Mouse (Mus musculus) spleen, adult 2 months (tissue): ENCODE measurements around the gene Ccdc62.

Experiments used
- CTCF ChIP-seq: fragments of 200-500 bp; IDR thresholded peaks from 2 replicates; pipeline ENCODE4 v1.5.1; 2011; ENCODE audit warnings: mild to moderate bottlenecking, inconsistent platforms; ENCODE audit not compliant: insufficient read depth, insufficient read length, insufficient replicate concordance; ENCODE audit errors: extremely low read depth
- POLR2A ChIP-seq: fragments of 200-500 bp; IDR thresholded peaks from 2 replicates; pipeline ENCODE4 v1.6.1; 2011; ENCODE audit warnings: low read depth, low read length, inconsistent platforms

DNA sequence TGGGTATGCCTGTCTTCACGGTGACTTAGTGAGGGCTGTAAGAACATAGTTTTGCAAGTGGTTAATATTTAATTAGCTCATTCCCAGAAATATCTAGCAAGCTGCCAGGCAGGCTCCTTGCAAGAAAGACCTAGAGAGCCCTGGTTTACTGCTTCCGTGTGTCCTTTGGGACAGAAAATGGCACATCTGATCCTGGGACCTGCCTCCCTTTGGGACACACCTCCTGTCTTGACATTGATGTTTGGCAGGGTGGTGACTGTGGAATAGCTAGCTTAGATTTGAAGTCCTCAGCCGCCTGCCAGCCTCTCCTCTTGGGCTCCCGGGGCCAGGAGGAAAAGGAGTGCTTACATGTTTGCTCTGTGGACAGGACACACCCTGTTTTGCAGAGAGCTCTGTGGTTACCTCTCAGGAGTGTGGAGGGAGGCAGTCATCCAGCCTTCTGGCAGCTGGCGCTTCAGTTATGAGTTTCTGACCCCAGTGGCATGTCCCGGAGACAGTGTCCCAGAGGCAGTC, 45.2 kb downstream of the Ccdc62 start:
- TF ChIP-seq CTCF (no peak), POLR2A (no peak)
